Mouse (Mus musculus) stomach, postnatal 0 days (tissue): ENCODE measurements around the gene Hist1h2ba.

Experiments used
- CTCF ChIP-seq: IDR thresholded peaks from 2 replicates; pipeline ENCODE4 v1.5.1; 2016; ENCODE audit warnings: antibody characterized with exemption, low read depth, mild to moderate bottlenecking, moderate library complexity
- EP300 ChIP-seq: optimal IDR thresholded peaks from 2 replicates; pipeline ENCODE3; 2016; ENCODE audit warnings: antibody characterized with exemption

DNA sequence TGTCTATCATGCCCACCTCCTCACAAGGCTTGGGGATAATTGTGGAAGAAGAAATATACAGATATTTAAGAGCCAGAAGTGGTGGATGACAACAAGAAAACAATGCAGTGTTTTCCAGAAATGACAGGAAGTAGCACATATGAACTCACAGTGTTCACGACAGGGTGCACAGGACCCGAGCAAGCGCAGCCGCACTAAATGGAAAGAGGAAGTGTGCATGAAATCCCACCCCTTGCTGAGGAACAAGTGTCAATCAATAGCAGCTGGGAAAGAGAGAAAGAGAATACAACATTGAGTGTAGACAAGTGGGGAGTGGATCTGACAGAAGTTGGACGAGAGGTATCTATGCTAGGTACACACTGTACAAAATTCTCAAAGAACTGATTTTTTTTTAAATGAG is 22.6 kb downstream of the Hist1h2ba start:
- TF ChIP-seq CTCF (no peak), EP300 (no peak)
